Mouse (Mus musculus) erythroblast, adult 5-6 weeks (primary cell): Measurements from ENCODE around the gene Cxcl5. TPM values are rescaled to one million over a fixed set of nuclear protein-coding genes. Genes with fewer than 3 reads are reported as not detected.
"Not testable (repeated sequence)": the region's sequence is repeated elsewhere in the genome, so short reads cannot be mapped to it uniquely, and the experiment has no call there.

Experiments
- ATAC-seq: replicated peaks from 2 replicates; pipeline ENCODE4 v1.8.0; 2016; ENCODE audit warnings: moderate number of reproducible peaks, mild to moderate bottlenecking, moderate TSS enrichment, inconsistent platforms; ENCODE audit not compliant: poor library complexity, low FRiP score, severe bottlenecking
- total RNA-seq, 2 experiments: library from RNA; stranded (forward) in 1 of 2; stranded (reverse) in 1 of 2; fragments of 150-400 nt in 1 of 2; fragments of 200-764, 138-1000 nt in 1 of 2; gene quantifications; 2 replicates each; pipeline versions ENCODE4 v1.2.3 to v1.2.4; 2015 to 2017; ENCODE audit warnings: low replicate concordance in 2 of 2

Cxcl5 gene
- total RNA-seq, 2 experiments from 2014 or later: not detected

GRCm38 (mm10) chr5:90778856-90779255, 19.7 kb downstream of the Cxcl5 start:
- no peak for ATAC-seq

GRCm38 (mm10) chr5:90783697-90784096, 24.5 kb downstream of the Cxcl5 start:
- ATAC-seq: no peak

GRCm38 (mm10) chr5:90785659-90786588, 26.8 kb downstream of the Cxcl5 start, which contains the start of gene Cxcl3:
Cxcl3 (plus strand) TSS chr5:90786103.
- ATAC-seq: no peak

- no peak for ATAC-seq
Observed at GRCm38 (mm10) chr5:90788114-90788513, 29.0 kb downstream of the Cxcl5 start.

GRCm38 (mm10) chr5:90789306-90790073, 30.3 kb downstream of the Cxcl5 start:
- ATAC-seq: no peak

- no peak for ATAC-seq
Observed at GRCm38 (mm10) chr5:90790074-90790502, 30.9 kb downstream of the Cxcl5 start.

- ATAC-seq: no peak
Observed at GRCm38 (mm10) chr5:90794195-90794625, 35.0 kb downstream of the Cxcl5 start, which contains the start of gene Cxcl15. Cxcl15 (plus strand) TSS chr5:90794534.

GRCm38 (mm10) chr5:90795392-90795791, 36.2 kb downstream of the Cxcl5 start:
- not testable (repeated sequence) for ATAC-seq

- ATAC-seq: no peak
Observed at GRCm38 (mm10) chr5:90804574-90804973, 45.4 kb downstream of the Cxcl5 start.

GRCm38 (mm10) chr5:90806050-90806449, 46.9 kb downstream of the Cxcl5 start:
- ATAC-seq: no peak

- no peak for ATAC-seq
Observed at GRCm38 (mm10) chr5:90807176-90807950, 48.2 kb downstream of the Cxcl5 start.

Other genes starting within 250 kb of the Cxcl5 start
- not detected in 2 replicates for gene Afm, start 240.4 kb upstream of the Cxcl5 start, total RNA-seq (2015; ENCODE audit: low replicate concordance)
- gene Afm, start 240.4 kb upstream of the Cxcl5 start, total RNA-seq (2017; ENCODE audit: low replicate concordance): not detected in 2 replicates
- not detected in 2 replicates for gene 5830473C10Rik, start 198.3 kb upstream of the Cxcl5 start, total RNA-seq (2015; ENCODE audit: low replicate concordance)
- gene 5830473C10Rik, start 198.3 kb upstream of the Cxcl5 start, total RNA-seq (2017; ENCODE audit: low replicate concordance): not detected in 2 replicates
- gene Rassf6, start 118.7 kb upstream of the Cxcl5 start, total RNA-seq (2015; ENCODE audit: low replicate concordance): not detected in 2 replicates
- gene Rassf6, start 118.7 kb upstream of the Cxcl5 start, total RNA-seq (2017; ENCODE audit: low replicate concordance): not detected in 2 replicates
- 10.0 and 10.8 TPM in 2 replicates for gene Ppbp, start 9.2 kb downstream of the Cxcl5 start, total RNA-seq (2015; ENCODE audit: low replicate concordance)
- gene Ppbp, start 9.2 kb downstream of the Cxcl5 start, total RNA-seq (2017; ENCODE audit: low replicate concordance): 1.7 TPM in 1 of 2 replicates, not detected in the other
- gene Pf4, start 13.1 kb downstream of the Cxcl5 start, total RNA-seq (2015; ENCODE audit: low replicate concordance): 29.0 and 49.1 TPM in 2 replicates
- gene Pf4, start 13.1 kb downstream of the Cxcl5 start, total RNA-seq (2017; ENCODE audit: low replicate concordance): 6.4 and 12.8 TPM in 2 replicates
- gene Cxcl3, start 26.7 kb downstream of the Cxcl5 start, total RNA-seq (2015; ENCODE audit: low replicate concordance): not detected in 2 replicates
- not detected in 2 replicates for gene Cxcl3, start 26.7 kb downstream of the Cxcl5 start, total RNA-seq (2017; ENCODE audit: low replicate concordance)
- gene Cxcl15, start 35.2 kb downstream of the Cxcl5 start, total RNA-seq (2015; ENCODE audit: low replicate concordance): not detected in 2 replicates
- gene Cxcl15, start 35.2 kb downstream of the Cxcl5 start, total RNA-seq (2017; ENCODE audit: low replicate concordance): not detected in 2 replicates
- not detected in 2 replicates for gene Cxcl1, start 131.9 kb downstream of the Cxcl5 start, total RNA-seq (2015; ENCODE audit: low replicate concordance)
- not detected in 2 replicates for gene Cxcl1, start 131.9 kb downstream of the Cxcl5 start, total RNA-seq (2017; ENCODE audit: low replicate concordance)
- 1.0 and 4.8 TPM in 2 replicates for gene Cxcl2, start 144.5 kb downstream of the Cxcl5 start, total RNA-seq (2015; ENCODE audit: low replicate concordance)
- gene Cxcl2, start 144.5 kb downstream of the Cxcl5 start, total RNA-seq (2017; ENCODE audit: low replicate concordance): 1.9 and 3.5 TPM in 2 replicates
- 0.38 and 1.7 TPM in 2 replicates for gene Mthfd2l, start 171.8 kb downstream of the Cxcl5 start, total RNA-seq (2015; ENCODE audit: low replicate concordance)
- gene Mthfd2l, start 171.8 kb downstream of the Cxcl5 start, total RNA-seq (2017; ENCODE audit: low replicate concordance): 3.0 TPM in 1 of 2 replicates, not detected in the other